In genomic region chr8:121126191-121126590, GRCm38 (mm10) we compare ENCODE assay signal across 14 mouse cellular contexts. TPM values are rescaled to one million over a fixed set of nuclear protein-coding genes. Genes with fewer than 3 reads are reported as not detected.
DNase-seq lines count a peak whose midpoint lies in the region; ATAC-seq and TF ChIP-seq lines count a peak whose summit lies in the region.
"Had no signal": no experiment of that assay in that cellular context is flagged by ENCODE, and none has a peak within 500 bp of the region (broad histone marks: within the 10 kb centered on the region; RNA-seq: fewer than 3 reads in every experiment).

No protein-coding gene starts in this region.

- no peak for DNase-seq in heart, adult 2 months
- no peak for DNase-seq in lung, embryonic 14.5 days
- DNase-seq in lung, adult 18-20 months: no peak
- no peak for DNase-seq in gastrocnemius, postnatal 4 days (ENCODE audit: low spot score in 2 of 2)
- DNase-seq: cerebellum, adult 8-10 months; right cerebral cortex, postnatal 14 days had no signal

- TF ChIP-seq CTCF in heart, adult 2 months (IDR thresholded peaks at IDR 0.05): no peak
- no peak for TF ChIP-seq CTCF in lung, embryonic 14.5 days (IDR thresholded peaks at IDR 0.05; ENCODE audit: low read depth)
- TF ChIP-seq CTCF in embryonic fibroblast, embryonic 13.5 days (IDR thresholded peaks at IDR 0.05; ENCODE audit: borderline replicate concordance, insufficient read depth, low read length): no peak

- peaks cover 10% of the 10 kb centered on the region; the same call in 1 of the 2 replicates for H3K36me3 ChIP-seq in heart, embryonic 13.5 days
- H3K36me3 ChIP-seq in heart, adult 2 months (ENCODE audit: control insufficient read depth, insufficient read depth, low read length): no peaks in the 10 kb centered on the region
- no peaks in the 10 kb centered on the region for H3K36me3 ChIP-seq in lung, embryonic 14.5 days (ENCODE audit: insufficient read depth)
- no peaks in the 10 kb centered on the region for H3K36me3 ChIP-seq in neural tube, embryonic 13.5 days

- no peaks in the 10 kb centered on the region for H3K79me2 ChIP-seq in heart, adult 2 months (replicated peaks; ENCODE audit: control insufficient read depth, insufficient read depth, low read length)

- H3K4me2 ChIP-seq in heart, embryonic 13.5 days: peak overlapping the region; percentile 67
- H3K4me2 ChIP-seq in lung, embryonic 14.5 days: peak overlapping the region; percentile 68
- H3K4me2 ChIP-seq in neural tube, embryonic 13.5 days: peak overlapping the region; percentile 48

- H3K4me3 ChIP-seq in heart, embryonic 13.5 days: peak overlapping the region; percentile 46
- no peak overlapping the region for H3K4me3 ChIP-seq in heart, adult 2 months
- H3K4me3 ChIP-seq in lung, embryonic 14.5 days (ENCODE audit: low read depth, low read length): peak overlapping the region; percentile 36
- peak overlapping the region; percentile 36; the same call in 1 of the 2 replicates for H3K4me3 ChIP-seq in embryonic fibroblast, embryonic 13.5 days (ENCODE audit: insufficient read depth, low read length)
- no peak overlapping the region; the same call in 1 of the 2 replicates for H3K4me3 ChIP-seq in neural tube, embryonic 13.5 days

- peaks cover 60% of the 10 kb centered on the region for H3K4me1 ChIP-seq in heart, embryonic 13.5 days
- H3K4me1 ChIP-seq in heart, adult 2 months (ENCODE audit: control insufficient read depth, insufficient read depth, low read length): no peaks in the 10 kb centered on the region
- H3K4me1 ChIP-seq in lung, embryonic 14.5 days (ENCODE audit: insufficient read depth): no peaks in the 10 kb centered on the region; the same call in 1 of the 2 replicates
- H3K4me1 ChIP-seq in embryonic fibroblast, embryonic 13.5 days (ENCODE audit: control insufficient read depth, insufficient read depth, low read length): peaks cover 3% of the 10 kb centered on the region
- peaks cover 30% of the 10 kb centered on the region for H3K4me1 ChIP-seq in neural tube, embryonic 13.5 days (replicated peaks)

- WGBS in heart, embryonic 13.5 days: 13% methylated on average over 6 of the region's 6 CpGs
- 46% methylated on average over 6 of the region's 6 CpGs for WGBS in heart, adult 2 months
- 5% methylated on average over 6 of the region's 6 CpGs for WGBS in lung, embryonic 14.5 days
- 4% methylated on average over 6 of the region's 6 CpGs for WGBS in neural tube, embryonic 13.5 days

- no peak for TF ChIP-seq EP300 in heart, adult 2 months (IDR thresholded peaks at IDR 0.05; ENCODE audit: insufficient read depth, low read depth, low read length)

- intact Hi-C loops in heart, adult 2 months (cut with DNase I): loop anchor here (5.0 kb wide), 1 partner anchor 46 kb away; no protein-coding TSS in a partner anchor

- peak overlapping the region; percentile 70 for H3K9ac ChIP-seq in heart, embryonic 13.5 days
- no peak overlapping the region for H3K9ac ChIP-seq in heart, adult 2 months (ENCODE audit: low read depth, low read length)
- no peak overlapping the region; the same call in 1 of the 2 replicates for H3K9ac ChIP-seq in lung, embryonic 14.5 days
- H3K9ac ChIP-seq in neural tube, embryonic 13.5 days: no peak overlapping the region

- H3K9me3 ChIP-seq in heart, embryonic 13.5 days: no peaks in the 10 kb centered on the region
- H3K9me3 ChIP-seq in lung, embryonic 14.5 days (ENCODE audit: low read depth, low read length): no peaks in the 10 kb centered on the region
- H3K9me3 ChIP-seq in neural tube, embryonic 13.5 days: no peaks in the 10 kb centered on the region

- peak overlapping the region; percentile 81; the same call in 1 of the 2 replicates for H3K27ac ChIP-seq in heart, embryonic 13.5 days (replicated peaks)
- no peak overlapping the region for H3K27ac ChIP-seq in heart, adult 2 months
- H3K27ac ChIP-seq in lung, embryonic 14.5 days (ENCODE audit: low read depth): no peak overlapping the region
- no peak overlapping the region for H3K27ac ChIP-seq in embryonic fibroblast, embryonic 13.5 days (ENCODE audit: insufficient read depth, low read length)
- H3K27ac ChIP-seq in neural tube, embryonic 13.5 days (replicated peaks): no peak overlapping the region

- no peak for ATAC-seq in heart, embryonic 13.5 days (ENCODE audit: extremely low read depth, insufficient number of reproducible peaks, low FRiP score, low TSS enrichment)
- no peak for ATAC-seq in lung, embryonic 14.5 days (ENCODE audit: insufficient read depth)
- ATAC-seq in neural tube, embryonic 13.5 days (ENCODE audit: low read depth): no peak
- no peak for ATAC-seq in inflammation-experienced regulatory T-cells, adult 6 months

- no peak for TF ChIP-seq POLR2A in heart, adult 2 months (IDR thresholded peaks at IDR 0.05; ENCODE audit: insufficient read depth, low read depth, low read length)
- TF ChIP-seq POLR2A in embryonic fibroblast, embryonic 13.5 days (IDR thresholded peaks at IDR 0.05; ENCODE audit: low read depth, low read length): no peak

- peaks cover 99% of the 10 kb centered on the region for H3K27me3 ChIP-seq in heart, embryonic 13.5 days (replicated peaks)
- H3K27me3 ChIP-seq in heart, adult 2 months (ENCODE audit: control insufficient read depth, insufficient read depth, low read length): peaks cover 13% of the 10 kb centered on the region
- H3K27me3 ChIP-seq in lung, embryonic 14.5 days (ENCODE audit: insufficient read depth, low read length): peaks cover 87% of the 10 kb centered on the region
- H3K27me3 ChIP-seq in neural tube, embryonic 13.5 days: peaks cover 100% of the 10 kb centered on the region

RNA-seq across cellular contexts. Expression of gene Foxl1, which starts 1.5 kb away (rescaled TPM):
- 0.52 and 0.64 TPM in 2 replicates for polyA plus RNA-seq in heart, embryonic 13.5 days (2015; fragmentation: Nextera tagmentation; extraction: Ambion mirVana)
- under 1 TPM; 0.07 to 0.08 TPM for total RNA-seq in heart, adult 2 months (2021)
- polyA plus RNA-seq in heart, adult 2 months (2012; rRNA removed): 0.08 and 0.09 TPM in 2 replicates
- 6.8 and 7.9 TPM in 2 replicates for polyA plus RNA-seq in lung, embryonic 14.5 days (2014; fragmentation: Nextera tagmentation; extraction: Ambion mirVana)
- 1.1 and 2.0 TPM in 2 replicates for polyA plus RNA-seq in embryonic fibroblast, embryonic 13.5 days (2011; ENCODE audit: insufficient read length, low read depth, missing spikeins)
- 0.70 and 0.84 TPM in 2 replicates for polyA plus RNA-seq in neural tube, embryonic 13.5 days (2015; fragmentation: Nextera tagmentation; extraction: Ambion mirVana)
- under 1 TPM; 0.13 to 0.39 TPM for total RNA-seq in gastrocnemius, postnatal 4 days (2021)
- polyA plus RNA-seq in inflammation-experienced regulatory T-cells, adult 6 months (2017; shearing (Covaris generic)): not detected
- total RNA-seq: liver, adult 2 months; megakaryocyte, adult 5-6 weeks had no signal
- polyA plus RNA-seq: liver, adult 2 months; neural tube, embryonic 14.5 days had no signal

RNA-seq across cellular contexts. Expression of gene Foxc2, which starts 10.2 kb away (rescaled TPM):
- polyA plus RNA-seq in heart, embryonic 13.5 days (2015; fragmentation: Nextera tagmentation; extraction: Ambion mirVana): 6.8 and 7.4 TPM in 2 replicates
- total RNA-seq in heart, adult 2 months (2021): 1 to 10 TPM; 2.0 to 2.2 TPM
- 0.97 and 2.0 TPM in 2 replicates for polyA plus RNA-seq in heart, adult 2 months (2012; rRNA removed)
- 1.1 and 1.9 TPM in 2 replicates for polyA plus RNA-seq in lung, embryonic 14.5 days (2014; fragmentation: Nextera tagmentation; extraction: Ambion mirVana)
- 14.6 and 18.1 TPM in 2 replicates for polyA plus RNA-seq in embryonic fibroblast, embryonic 13.5 days (2011; ENCODE audit: insufficient read length, low read depth, missing spikeins)
- 6.5 and 7.6 TPM in 2 replicates for polyA plus RNA-seq in neural tube, embryonic 13.5 days (2015; fragmentation: Nextera tagmentation; extraction: Ambion mirVana)
- total RNA-seq in gastrocnemius, postnatal 4 days (2021): 1 to 10 TPM; 1.3 TPM
- not detected for polyA plus RNA-seq in inflammation-experienced regulatory T-cells, adult 6 months (2017; shearing (Covaris generic))
- total RNA-seq: CH12.LX; liver, adult 2 months; megakaryocyte, adult 5-6 weeks had no signal

RNA-seq across cellular contexts. Expression of gene Mthfsd, which starts 18.0 kb away (rescaled TPM):
- 35.3 and 42.8 TPM in 2 replicates for polyA plus RNA-seq in heart, embryonic 13.5 days (2015; fragmentation: Nextera tagmentation; extraction: Ambion mirVana)
- total RNA-seq in heart, adult 2 months (2021): 10 to 100 TPM; 12.8 to 13.5 TPM
- polyA plus RNA-seq in heart, adult 2 months (2012; rRNA removed): 26.4 and 27.7 TPM in 2 replicates
- 57.6 and 63.1 TPM in 2 replicates for polyA plus RNA-seq in lung, embryonic 14.5 days (2014; fragmentation: Nextera tagmentation; extraction: Ambion mirVana)
- 58.3 and 63.3 TPM in 2 replicates for polyA plus RNA-seq in embryonic fibroblast, embryonic 13.5 days (2011; ENCODE audit: insufficient read length, low read depth, missing spikeins)
- 50.6 and 53.8 TPM in 2 replicates for polyA plus RNA-seq in neural tube, embryonic 13.5 days (2015; fragmentation: Nextera tagmentation; extraction: Ambion mirVana)
- 10 to 100 TPM; 18.2 to 19.6 TPM for total RNA-seq in gastrocnemius, postnatal 4 days (2021)
- 10 to 100 TPM; 17.1 to 32.0 (median 20.7) TPM for polyA plus RNA-seq in inflammation-experienced regulatory T-cells, adult 6 months (2017; shearing (Covaris generic))

RNA-seq across cellular contexts. Expression of gene Foxf1, which starts 42.0 kb away (rescaled TPM):
- polyA plus RNA-seq in heart, embryonic 13.5 days (2015; fragmentation: Nextera tagmentation; extraction: Ambion mirVana): 7.7 and 9.5 TPM in 2 replicates
- total RNA-seq in heart, adult 2 months (2021): under 1 TPM; 0.13 to 0.43 TPM
- polyA plus RNA-seq in heart, adult 2 months (2012; rRNA removed): 0.44 and 1.2 TPM in 2 replicates
- 167 and 180 TPM in 2 replicates for polyA plus RNA-seq in lung, embryonic 14.5 days (2014; fragmentation: Nextera tagmentation; extraction: Ambion mirVana)
- polyA plus RNA-seq in embryonic fibroblast, embryonic 13.5 days (2011; ENCODE audit: insufficient read length, low read depth, missing spikeins): 6.9 TPM in 2 replicates
- polyA plus RNA-seq in neural tube, embryonic 13.5 days (2015; fragmentation: Nextera tagmentation; extraction: Ambion mirVana): 1.2 and 2.1 TPM in 2 replicates
- under 1 TPM; 0.25 to 0.39 TPM for total RNA-seq in gastrocnemius, postnatal 4 days (2021)
- under 1 TPM in 1 of 3 experiments, not detected in 2; 0.46 TPM for polyA plus RNA-seq in inflammation-experienced regulatory T-cells, adult 6 months (2017; shearing (Covaris generic))
- total RNA-seq: CH12.LX; megakaryocyte, adult 5-6 weeks had no signal

Comparison
In these comparisons a context has a peak if more than half of its experiments do, and no peak if none do; other contexts are left out.
1. H3K4me3 ChIP-seq: peak in heart, embryonic 13.5 days (single experiment), lung, embryonic 14.5 days (single experiment) and embryonic fibroblast, embryonic 13.5 days (single experiment); none in heart, adult 2 months (single experiment) and neural tube, embryonic 13.5 days (single experiment).
2. Peak in every context shown above with its lines, with median percentiles within 50 percentile points of each other: H3K4me2 ChIP-seq.